Mouse (Mus musculus): Measurements from ENCODE around the gene Skp1a. TPM values are rescaled to one million over a fixed set of nuclear protein-coding genes. Genes with fewer than 3 reads are reported as not detected.

Gene Skp1a
- polyA plus RNA-seq, 1 experiment from 2014 or later, result 1,204 TPM

Other genes starting within 250 kb of the Skp1a start
- 265 and 279 TPM in 2 replicates for gene Ube2b, start 231.2 kb upstream of the Skp1a start, polyA plus RNA-seq (2015; fragmentation: Nextera tagmentation; extraction: Ambion mirVana)
- gene Cdkl3, start 227.8 kb upstream of the Skp1a start, polyA plus RNA-seq (2015; fragmentation: Nextera tagmentation; extraction: Ambion mirVana), result 23.7 and 24.2 TPM in 2 replicates
- 137 and 141 TPM in 2 replicates for gene Ppp2ca, start 133.3 kb upstream of the Skp1a start, polyA plus RNA-seq (2015; fragmentation: Nextera tagmentation; extraction: Ambion mirVana)
- gene Olfr1373, start 86.5 kb upstream of the Skp1a start, polyA plus RNA-seq (2015; fragmentation: Nextera tagmentation; extraction: Ambion mirVana), result not detected in 2 replicates
- not detected in 2 replicates for gene Olfr1371, start 18.0 kb upstream of the Skp1a start, polyA plus RNA-seq (2015; fragmentation: Nextera tagmentation; extraction: Ambion mirVana)
- 5.9 TPM in 2 replicates for gene Tcf7, start 51.0 kb downstream of the Skp1a start, polyA plus RNA-seq (2015; fragmentation: Nextera tagmentation; extraction: Ambion mirVana)
- gene Vdac1, start 128.9 kb downstream of the Skp1a start, polyA plus RNA-seq (2015; fragmentation: Nextera tagmentation; extraction: Ambion mirVana), result 296 and 366 TPM in 2 replicates
- 123 and 147 TPM in 2 replicates for gene 9530068E07Rik, start 164.4 kb downstream of the Skp1a start, polyA plus RNA-seq (2015; fragmentation: Nextera tagmentation; extraction: Ambion mirVana)

Measured in neural tube, embryonic 13.5 days (tissue).